Mouse (Mus musculus): ENCODE measurements at regions not wholly inside any gene's neighbourhood (a gene's known extent, or its start where the extent isn't known, plus 50 kb on each side); places are given as distances from the start of the nearest gene placed in this dataset.
"Not testable (repeated sequence)": the region's sequence is repeated elsewhere in the genome, so short reads cannot be mapped to it uniquely, and the experiment has no call there.

DNA sequence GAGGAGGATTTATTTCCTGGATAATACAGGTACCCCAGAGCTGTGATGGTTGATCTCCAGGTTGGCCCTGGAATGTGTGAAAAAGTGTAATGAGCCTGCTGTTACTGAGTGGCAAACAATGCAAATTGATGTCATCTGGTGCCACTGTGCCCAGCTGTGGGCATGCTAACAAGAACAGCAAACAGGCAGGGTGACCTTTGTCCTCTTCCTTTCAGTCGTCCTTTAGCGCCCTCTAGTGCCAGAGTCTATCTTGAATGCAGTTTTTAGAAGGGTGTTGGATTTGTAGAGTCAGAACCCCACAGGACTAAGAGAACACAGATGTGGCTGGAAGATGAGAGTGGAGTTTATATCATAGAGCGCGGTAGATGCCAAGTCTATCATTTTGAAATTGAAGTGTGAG, 164.3 kb downstream of the Sdhaf3 start:
- in situ Hi-C loops (cut with MboI, MseI), result no loop called here

DNA sequence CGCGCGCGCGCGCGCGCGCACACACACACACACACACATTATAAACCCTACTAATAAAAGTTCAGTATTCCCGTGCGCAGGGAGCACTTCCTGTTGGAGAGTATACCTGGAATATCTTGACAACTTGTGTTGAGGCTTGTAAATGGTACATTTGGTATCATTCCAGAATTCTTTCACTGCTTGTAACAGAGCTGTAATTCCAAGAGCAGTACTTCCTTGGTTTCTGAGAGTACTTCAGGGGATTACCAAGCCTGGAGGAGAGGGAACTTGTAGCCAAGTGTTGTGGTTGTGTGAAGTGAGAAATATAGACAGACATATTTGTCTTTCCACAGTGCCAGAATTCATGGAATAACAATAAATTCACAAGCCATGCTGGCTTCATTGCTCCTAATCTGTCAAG, 177.2 kb downstream of the Sdhaf3 start:
- in situ Hi-C loops (cut with MboI, MseI), result no loop called here

DNA sequence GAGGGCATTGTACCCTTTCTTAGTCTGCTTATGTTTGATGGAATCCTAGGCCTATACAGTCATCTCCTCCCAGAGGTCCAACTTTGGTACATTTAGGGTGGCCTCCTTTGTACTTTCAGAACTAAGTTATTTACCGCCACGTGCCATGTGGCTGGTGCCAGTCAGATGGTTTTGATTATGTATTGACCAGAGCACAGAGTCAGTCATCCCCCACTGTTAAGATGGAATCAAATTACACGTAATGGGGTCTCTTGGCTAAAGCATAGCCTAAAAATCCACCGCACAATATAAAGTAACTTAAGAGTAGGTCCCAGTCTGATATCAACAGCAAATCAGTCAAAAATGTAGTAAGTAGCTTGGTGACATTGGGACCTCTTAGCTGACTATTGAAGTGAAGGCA, 178.3 kb downstream of the Sdhaf3 start:
- in situ Hi-C loops (cut with MboI, MseI), result no loop called here

DNA sequence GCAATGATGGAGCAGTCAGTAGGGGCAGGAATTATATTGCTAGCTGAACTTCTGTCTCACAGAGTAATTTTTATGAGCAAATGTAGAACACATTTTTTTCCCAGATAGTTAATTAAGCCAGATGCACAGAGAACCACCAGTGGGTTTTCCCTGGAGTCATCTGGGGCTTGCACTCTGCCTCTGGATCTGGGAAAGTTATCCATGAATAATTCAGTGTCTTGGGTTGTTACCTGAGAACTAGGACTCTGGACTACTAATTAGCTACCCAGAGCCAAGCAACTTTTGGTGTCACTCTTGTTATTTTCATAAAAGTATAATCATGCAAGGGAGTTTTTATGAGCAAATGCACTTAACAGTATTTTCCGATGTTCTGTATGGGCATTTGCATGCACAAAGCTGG, 179.1 kb downstream of the Sdhaf3 start:
- in situ Hi-C loops (cut with MboI, MseI), result no loop called here

DNA sequence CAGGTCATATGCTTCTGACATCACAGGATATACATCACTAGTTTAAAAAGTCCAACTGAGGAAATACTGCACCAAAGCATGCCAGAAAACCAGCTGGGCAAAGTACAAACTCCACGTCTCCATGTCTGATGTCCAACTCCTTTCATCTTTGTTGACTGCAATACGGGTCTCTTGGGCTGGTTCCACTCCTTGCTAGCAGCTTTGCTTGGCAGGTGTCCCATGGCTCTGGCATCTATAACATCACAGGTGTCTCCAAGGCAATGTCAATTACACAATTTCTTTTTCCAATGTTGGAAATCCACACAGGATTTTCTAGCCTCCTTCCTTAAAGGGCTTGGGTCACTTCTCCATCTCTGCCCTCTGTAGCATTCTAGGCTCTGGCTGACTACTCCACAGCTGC, 225.9 kb downstream of the Sdhaf3 start:
- in situ Hi-C loops (cut with MboI, MseI), result no loop called here

DNA sequence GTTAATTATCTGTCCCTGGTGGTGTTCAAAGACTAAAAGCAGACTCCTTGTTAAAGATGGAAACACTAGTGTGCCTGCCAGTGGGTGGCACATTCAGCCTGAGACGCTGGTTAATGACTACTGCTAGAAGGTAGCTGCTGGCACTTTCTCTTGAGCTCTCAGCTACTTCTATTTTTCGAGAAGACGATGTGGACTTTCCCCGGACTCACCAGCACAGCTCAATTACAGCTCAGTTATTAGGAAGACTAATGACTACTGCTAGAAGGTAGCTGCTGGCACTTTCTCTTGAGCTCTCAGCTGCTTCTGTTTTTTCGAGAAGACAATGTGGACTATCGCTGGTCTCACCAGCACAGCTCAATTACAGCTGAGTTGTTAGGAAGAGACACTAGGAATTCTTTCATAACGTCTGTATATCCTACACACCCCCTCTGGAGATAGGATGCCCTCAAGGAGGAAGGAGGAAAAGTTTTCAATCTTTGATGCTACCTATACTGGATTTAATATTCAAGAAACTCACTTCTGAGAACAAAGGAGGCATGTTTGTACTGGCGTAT, 243.3 kb downstream of the Sdhaf3 start:
- in situ Hi-C loops (cut with MboI, MseI), result no loop called here

DNA sequence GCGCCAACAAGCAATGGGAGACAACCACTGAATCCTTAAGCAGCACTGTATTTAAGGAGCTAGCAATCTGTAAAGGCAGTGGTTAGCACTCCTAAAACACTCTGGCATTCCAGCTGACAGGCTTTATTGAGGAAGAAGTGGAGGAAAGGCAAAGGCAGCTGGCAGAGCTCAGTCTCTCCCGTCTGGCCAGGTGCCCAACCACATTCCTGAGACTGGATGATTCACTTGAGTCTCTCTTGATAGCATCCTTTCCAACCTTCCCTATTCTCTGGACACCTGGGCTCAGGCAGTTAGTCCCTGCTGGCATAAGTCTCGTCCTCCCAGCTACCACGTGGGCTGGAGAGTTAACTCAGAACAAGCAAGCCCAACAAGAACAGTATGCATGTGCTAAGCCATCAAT, 260.1 kb downstream of the Sdhaf3 start:
- in situ Hi-C loops (cut with MboI, MseI), result no loop called here

DNA sequence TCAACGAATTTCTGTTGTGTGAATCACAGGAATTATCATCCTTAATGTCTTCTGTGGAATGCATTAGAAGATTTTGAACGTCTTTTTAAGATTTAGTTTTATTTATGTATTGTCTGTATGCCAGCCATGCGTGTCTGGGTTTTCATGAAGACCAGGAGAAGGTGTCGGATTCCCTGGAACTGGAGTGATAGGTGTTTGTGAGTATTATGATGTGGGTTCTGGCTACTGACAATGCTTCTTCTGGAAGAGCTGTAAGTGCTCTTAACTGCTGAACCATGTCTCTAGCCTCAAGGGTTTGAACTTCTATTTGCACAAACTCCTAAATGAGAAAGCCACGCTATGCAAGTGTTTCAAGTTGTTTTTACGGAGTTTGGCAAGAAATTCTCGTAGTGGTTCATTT, 296.5 kb downstream of the Sdhaf3 start:
- in situ Hi-C loops (cut with MboI, MseI), result no loop called here

DNA sequence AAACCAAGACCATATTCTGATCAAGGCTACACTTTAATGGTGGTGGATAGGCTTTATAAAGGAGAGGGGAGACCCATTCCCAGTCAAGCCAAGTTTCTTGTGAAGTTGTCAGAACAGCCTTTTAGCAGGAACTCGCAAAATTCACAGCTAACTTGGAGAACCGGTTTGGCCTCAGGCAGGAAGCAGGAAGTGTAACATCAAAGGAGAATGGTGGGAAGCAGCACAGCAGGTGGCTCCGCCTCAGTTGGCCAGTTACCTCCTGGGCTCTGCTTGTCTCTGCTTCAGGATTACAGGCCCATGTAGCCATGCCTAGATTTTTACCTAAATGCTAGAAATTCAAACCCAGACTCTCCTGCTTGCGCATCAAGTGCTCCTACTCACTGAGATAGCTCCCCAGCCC, 277.2 kb upstream of the Tac1 start:
- in situ Hi-C loops (cut with MboI, MseI), result no loop called here

DNA sequence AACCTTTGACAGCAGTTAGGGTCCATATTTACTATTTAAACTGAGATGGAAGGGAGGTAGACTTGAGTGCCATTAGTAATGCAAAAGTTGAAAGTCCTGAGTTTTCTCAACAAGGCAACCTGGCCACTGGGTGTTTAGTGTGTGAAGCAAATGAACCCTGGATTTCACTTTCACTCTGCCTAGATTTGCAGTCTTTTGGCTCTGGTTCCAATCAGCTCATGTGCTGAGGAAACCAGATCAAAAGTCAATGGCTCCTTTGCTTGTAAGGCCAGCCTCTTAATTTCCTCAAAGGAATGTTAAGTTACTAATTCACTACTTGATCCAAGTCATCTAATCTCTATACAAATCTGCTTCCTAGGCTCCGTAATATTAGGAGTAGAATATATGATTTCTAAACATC, 247.7 kb upstream of the Tac1 start:
- in situ Hi-C loops (cut with MboI, MseI), result loop anchor here (5.0 kb wide), 1 partner anchor 55 kb away; no protein-coding TSS in a partner anchor

DNA sequence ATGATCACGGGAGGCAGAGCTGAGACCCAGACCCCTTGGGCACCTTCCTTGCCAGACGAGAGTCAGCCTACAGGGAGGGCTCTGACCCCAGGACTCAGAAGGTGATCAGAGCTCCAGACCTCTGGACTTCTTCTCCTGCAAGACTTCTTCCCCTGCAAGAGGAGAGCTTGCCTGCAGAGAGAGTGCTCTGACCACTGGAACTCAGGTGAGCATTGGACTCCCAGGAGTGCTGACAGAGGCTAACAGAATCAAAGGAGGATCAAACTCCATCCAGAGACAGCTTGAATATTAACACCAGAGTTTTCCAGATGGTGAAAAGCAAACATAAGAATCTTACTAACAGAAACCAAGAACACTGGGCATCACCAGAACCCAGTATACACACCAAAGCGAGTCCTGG, 241.2 kb upstream of the Tac1 start:
- in situ Hi-C loops (cut with MboI, MseI), result no loop called here

DNA sequence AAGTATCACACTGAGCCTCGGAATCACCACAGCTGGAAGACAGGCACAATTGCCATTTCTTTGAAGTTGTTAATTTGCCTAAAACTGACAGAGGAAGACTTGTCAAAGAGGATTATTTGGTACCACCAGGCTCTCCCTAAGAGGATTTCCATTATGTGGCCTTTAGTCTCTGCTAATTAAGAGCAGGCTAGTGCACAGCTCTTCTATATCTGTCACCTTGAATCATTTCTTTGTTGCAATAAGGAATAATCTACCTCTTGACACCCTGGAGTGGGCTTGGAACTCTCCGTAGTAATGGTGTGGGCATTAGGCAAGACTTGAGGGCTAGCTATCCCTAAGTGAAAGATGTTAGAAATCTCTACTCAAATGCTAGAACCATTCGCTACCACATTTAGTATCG, 227.7 kb upstream of the Tac1 start:
- in situ Hi-C loops (cut with MboI, MseI), result no loop called here

DNA sequence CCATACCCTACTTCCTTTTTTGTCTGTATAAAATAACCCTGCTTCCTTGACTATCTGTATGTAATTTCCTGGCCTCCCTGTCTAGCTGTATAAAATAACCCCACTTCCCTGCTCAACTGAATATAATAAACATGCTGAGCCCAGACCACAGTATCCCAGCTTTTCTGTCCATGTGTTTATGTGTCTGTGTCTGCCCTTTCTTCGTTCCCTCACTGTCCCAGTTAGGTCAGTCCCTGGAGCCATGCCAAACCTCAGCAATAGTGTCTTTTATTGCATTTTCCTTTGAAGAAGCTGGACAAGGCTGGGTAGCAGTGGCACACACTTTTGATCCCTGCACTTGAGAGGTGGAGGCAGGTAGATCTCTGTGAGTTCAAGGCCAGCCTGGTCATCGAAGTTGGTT, 198.0 kb upstream of the Tac1 start:
- in situ Hi-C loops (cut with MboI, MseI), result no loop called here

DNA sequence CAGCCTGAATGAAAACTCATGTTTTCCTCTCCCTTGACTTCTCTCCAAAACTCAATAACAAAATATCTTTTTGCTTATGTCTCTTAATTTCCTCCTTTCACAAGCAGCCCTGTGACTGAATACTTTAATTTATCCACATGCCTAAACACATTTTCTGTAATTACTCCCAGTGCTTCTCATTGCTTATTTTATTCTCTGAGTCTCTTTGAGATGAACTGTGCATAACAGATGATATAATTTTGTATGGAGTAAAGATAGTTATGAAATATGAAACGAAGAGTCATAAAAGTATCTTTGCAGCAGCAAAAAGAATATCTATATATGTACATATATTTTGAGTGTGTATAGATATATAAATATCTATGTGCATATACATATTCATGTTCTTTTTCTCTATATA, 187.5 kb upstream of the Tac1 start:
- in situ Hi-C loops (cut with MboI, MseI), result no loop called here

DNA sequence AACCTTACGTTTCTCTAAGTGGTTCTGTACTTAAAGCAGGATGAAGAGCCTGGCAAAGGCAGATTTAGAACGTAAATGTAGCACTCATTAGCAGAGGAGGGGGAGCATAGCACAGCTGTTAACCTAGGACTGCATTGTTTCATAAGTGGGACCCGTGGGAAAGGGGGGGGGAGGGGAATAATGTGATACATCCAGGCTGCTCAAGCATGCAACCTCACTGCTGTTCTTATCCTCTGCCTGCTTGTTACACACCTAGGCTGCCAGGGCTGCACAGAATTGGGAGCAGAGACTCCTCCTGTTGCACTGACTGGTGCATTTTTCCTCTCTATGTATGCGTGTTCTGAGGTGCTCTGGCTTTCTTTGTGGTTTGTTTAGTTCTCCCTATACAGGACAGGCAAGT, 180.1 kb upstream of the Tac1 start:
- in situ Hi-C loops (cut with MboI, MseI), result no loop called here

DNA sequence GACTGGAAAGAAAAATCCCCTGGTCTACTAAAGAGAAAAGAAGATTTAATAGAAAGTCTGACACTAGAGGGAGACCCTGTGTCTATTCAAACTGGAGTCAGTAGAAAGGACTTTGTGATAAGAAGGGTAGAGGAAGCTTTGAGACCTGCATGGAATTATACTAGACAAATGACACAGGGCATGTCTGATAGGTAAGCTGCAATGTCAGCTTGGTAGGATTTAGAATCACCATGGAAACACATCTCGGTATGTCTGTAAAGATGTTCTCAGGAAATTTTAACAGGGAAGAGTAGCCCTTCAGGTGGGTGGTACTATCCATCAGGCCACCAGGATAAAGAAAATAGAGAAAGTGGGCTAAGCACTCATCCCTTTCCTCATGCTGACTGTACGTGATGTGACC, 178.8 kb upstream of the Tac1 start:
- in situ Hi-C loops (cut with MboI, MseI), result no loop called here

DNA sequence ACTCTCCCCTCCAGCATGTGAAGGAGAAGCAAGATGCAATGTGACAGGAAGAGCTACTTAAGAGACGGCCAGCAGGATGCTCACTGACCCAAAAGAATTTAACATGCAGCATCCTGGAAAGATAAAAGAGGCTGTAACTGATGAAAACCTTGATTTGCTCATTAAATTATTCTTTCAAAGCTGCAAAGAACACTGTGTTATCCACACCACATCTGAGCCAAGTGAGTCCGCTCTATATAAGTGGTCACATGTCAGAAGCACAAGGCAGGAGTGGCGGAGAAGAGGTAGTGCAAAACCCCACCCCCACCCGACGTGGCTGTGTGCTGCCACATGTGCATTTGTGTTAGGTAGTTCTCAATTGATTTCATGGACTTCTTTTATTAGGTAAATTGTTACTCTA, 176.0 kb upstream of the Tac1 start:
- in situ Hi-C loops (cut with MboI, MseI), result no loop called here

DNA sequence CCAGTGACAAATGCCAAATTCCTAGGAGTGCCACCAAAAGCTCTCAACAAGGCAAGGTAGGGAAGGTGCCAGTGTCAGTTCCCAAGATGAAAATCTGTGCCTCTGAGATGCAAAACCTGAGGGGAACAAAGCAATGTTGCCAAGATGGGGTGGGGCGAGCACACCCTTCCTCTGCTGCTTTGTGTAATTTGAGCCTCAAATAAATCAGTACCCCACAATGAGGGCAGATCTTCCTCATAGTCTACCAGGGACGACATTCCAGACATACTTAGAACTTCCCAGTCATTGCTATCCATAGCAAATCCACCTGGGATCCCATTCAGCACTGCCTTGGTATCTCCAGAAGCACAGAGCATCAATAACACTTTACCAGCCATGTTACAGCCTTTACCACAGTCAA, 129.9 kb upstream of the Tac1 start:
- in situ Hi-C loops (cut with MboI, MseI), result no loop called here

DNA sequence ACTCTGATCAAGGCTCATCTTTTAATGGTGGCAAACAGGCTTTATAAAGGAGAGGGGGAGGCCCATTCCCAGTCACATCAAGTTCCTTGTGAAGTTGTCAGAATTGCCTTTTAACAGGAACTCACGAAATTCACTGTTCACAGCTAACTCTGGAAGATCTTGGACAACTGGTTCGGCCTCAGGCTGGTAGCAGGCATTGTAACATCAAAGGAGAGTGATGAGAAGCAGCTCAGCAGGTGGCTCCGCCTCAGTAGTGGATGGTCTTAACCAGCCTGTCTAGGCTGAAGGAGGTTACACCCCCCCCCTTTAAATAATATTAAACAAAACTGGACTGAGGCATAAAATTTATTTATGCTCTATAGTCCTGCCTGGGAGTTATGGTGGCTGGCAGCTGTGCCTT, 113.0 kb upstream of the Tac1 start:
- in situ Hi-C loops (cut with MboI, MseI), result no loop called here

DNA sequence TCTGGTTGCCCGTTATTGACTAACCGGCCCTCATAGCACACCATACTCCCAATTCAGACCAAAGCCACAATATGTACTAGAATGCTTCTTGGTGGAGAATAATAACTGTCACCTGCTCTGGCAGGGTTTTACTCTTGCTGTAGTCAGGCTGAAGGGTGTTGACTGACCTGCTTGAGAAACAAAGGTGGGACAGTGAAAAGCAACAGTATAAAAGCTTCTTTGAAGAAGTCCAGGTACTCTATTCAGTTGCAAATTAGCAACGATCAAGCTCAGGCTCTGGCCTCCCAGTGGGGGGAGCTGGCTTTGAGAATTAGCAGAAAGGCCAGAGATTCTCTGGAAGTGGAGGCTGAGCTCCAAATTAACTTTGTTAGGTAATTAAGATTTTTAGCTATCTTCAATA, 112.4 kb upstream of the Tac1 start:
- in situ Hi-C loops (cut with MboI, MseI), result not testable (repeated sequence)

DNA sequence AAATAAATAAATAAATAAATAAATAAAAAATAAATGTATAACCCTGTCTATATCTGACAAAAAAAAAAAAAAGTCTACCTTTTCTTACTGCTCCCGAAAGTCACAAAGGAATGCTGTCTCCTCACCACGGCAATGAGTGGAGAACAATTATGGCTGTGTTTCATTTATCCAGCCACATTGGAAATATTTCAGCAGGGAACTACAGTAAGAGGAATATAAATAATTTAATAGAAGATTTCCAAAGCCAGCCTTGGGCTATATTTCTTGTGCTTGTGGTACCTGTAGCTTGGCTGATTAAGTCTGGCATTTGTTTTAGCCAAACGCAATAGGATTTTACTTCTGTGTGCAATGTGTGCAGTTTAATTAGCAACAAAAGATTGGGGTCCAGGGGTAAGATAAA, 98.8 kb upstream of the Tac1 start:
- in situ Hi-C loops (cut with MboI, MseI), result no loop called here

DNA sequence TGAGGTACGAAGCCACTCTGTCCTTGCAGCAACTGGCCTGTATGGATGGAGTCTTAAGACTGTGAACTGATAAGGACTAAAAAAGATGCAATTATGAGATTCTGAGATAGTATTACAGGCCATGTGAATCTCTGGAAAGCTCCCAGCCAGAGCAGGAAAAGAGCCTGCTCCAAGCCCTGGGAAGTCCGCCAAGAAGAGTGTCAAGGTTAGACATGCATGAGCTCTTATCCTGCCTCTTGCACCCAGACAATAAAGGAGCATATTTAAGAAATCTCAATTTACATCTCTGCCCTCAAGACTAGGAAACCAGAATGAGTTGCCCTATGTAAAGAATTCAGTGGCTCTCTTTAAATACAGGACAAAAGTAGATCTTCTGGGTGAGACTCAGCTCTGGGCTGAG, 90.8 kb upstream of the Tac1 start:
- in situ Hi-C loops (cut with MboI, MseI), result no loop called here

DNA sequence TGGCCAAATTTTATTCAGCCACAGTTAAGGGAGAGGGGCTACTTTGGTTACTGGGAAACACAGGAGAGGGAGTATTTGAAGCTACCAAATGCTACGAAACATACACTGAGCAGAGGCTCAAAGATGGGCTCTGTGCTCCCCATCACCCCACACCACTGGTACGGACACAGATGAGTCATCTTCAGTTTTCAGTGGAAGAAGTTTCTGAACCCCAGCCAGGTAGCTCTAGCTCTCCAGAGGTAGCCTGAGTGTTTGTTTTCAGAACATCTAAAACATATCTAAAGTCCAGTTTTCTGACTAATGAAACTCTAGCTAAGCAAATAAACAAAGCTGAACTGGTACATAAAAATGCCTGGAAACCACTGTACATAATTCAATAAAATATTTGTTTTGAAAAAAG, 90.3 kb upstream of the Tac1 start:
- in situ Hi-C loops (cut with MboI, MseI), result no loop called here

DNA sequence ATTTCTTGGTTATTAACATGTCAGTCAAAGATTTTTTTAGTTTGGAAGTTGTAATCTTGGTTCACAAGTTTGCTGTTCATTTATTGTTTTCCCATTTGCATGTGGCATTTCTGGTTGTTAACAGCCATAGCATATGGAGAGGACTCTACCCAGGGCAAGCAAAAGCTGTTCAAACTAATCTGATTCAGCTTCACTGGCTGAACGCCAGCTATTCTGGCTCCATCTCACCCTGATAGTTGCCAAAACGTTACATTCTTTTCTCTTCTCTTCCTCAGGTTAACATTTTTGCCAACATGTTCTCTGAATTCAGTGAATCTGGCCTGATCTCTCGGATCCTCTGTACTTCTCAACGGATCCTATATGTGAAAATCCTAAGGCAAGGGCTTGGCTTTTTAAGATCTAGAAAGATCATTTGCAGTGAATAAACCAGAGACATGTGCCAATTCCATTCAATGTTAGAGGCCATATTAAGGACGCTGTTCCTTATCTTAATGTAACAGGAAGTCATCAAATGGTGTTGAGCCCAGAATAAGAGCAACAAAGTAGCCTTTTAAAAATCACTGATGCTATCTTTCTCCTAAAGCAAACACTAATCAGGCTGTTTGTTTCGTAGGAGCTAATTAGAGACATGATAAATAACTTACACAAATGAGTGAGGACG, 82.2 kb upstream of the Tac1 start:
- in situ Hi-C loops (cut with MboI, MseI), result no loop called here

Measured in T-helper 1 cell (primary cell).